Mouse (Mus musculus) retina, postnatal 1 day (tissue): ENCODE measurements around the gene Gm42372.
"Not testable (repeated sequence)": the region's sequence is repeated elsewhere in the genome, so short reads cannot be mapped to it uniquely, and the experiment has no call there.

Experiments used
- DNase-seq: peaks from one replicate; pipeline ENCODE4 v3.0.0-alpha.2; 2012

Gm42372 gene

GRCm38 (mm10) chr7:16982859-16983568, at the start of gene Gm42372:
TSS of gene Gm42372 (plus strand) at chr7:16983086.
- DNase-seq = peak; percentile 93

DNA sequence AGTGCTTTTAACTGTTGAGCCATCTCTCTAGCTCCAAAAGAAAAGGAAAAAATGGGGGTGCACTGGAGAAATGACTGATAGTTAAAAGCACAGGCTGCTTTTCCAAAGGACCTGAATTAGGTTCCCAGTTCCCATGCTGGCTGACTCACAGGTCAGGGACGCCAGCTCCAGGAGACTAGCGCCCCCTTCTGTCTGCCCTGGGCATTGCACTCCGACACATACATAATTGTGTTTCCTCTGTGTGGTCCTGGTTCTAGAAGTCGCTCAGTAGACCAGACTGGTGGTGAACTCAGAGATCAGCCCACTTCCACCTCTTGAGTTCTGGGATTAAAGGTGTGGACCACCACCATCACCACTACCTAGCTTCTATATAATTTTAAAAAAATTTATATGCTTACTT, 45.6 kb upstream of the Gm42372 start:
- no peak for DNase-seq

DNA sequence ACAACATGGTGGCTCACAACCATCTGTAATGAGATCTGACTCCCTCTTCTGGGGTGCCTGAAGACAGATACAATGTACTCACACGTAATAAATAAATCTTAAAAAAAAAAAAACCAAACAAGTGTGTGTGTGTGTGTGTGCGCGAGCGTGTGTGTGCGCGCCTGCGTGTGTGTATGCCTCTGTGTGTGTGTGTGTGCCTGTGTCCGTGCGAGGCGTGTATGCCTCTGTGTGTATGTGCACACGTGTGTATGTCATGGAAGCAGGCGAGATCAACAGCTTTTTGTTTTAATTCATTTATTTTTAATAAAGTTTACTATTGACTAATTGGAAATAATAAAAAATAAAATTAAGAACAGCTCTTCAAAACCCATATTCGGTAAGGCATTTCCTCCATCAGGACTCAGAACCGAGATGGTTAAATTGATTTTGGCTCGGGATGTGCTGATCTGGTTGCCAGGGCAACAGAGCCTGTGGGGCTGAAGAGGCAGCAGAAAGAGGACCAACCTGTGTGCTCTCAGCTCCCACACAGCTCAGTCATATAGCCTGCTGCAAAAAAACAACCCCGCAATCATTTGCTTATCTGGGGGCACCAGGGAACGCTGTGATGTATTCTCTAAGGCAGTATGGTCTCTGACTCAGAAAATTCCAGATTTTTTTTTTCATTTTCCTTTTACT, 44.6 kb upstream of the Gm42372 start:
- DNase-seq = peak; percentile 69

DNA sequence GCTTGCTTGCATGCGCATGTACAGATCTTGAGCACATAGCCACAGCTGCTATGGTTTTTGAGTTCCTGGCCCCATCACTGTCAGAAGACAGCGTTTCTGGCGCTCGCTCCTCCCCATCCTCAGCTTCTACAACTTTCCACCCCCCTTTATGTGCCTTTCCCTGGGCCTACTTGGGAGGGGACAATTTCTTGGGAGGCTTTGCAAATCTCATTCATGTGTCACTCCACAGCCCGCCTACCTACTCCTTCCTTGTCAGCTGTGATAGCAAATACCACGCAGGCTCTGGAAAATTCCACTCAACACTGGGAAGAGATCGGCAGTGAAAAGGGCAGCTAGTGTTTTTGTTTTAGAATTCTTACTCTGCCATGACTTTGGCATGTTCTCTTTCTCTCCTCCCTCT, 42.6 kb upstream of the Gm42372 start:
- DNase-seq = no peak

DNA sequence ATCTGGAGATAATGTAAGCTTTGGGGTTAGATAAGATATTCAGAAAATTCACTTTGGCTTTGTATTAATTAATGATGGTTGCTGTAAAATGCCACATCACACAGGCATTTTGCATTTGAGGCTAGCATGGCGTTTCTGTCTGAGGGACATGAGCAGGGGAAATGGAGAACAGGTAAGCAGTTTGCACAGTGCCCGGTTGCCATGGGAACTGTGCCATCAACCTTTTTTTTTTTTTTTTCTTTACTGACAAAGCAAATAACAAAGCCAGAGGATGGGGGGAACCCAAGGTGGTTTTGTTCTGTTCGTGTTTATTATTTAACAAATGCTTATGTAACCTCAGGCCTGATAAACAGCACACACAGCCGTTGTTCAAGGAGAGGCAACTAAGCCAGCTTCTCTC, 40.0 kb upstream of the Gm42372 start:
- no peak for DNase-seq

GRCm38 (mm10) chr7:16944061-16944807, 38.7 kb upstream of the Gm42372 start, which contains the start of gene Pnmal2:
TSS of gene Pnmal2 (plus strand) at chr7:16944682.
- DNase-seq = peak; percentile 96

DNA sequence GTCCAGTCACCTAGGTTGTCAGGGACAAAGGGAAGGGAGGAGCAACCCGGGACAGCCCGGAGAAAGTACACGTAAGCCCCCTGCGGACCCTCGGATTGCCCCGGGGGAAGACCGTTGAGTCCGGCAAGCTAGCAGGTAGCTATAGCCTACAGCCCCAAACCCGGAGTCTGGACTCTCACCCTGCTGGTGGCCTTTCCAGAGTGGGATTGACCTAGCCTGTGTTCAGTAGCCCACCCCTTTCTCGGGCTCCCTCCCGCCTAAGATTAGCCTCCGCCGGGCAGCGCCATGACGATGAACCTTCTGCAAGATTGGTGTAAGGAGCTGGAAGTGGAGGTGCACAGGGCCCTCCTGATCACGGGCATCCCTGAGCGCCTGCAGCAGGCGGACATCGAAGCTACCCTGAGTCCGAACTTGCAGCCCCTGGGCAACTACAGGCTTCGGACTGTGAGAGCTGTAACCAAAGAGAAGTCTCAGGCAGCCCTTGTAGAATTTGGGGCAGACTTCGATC, 38.0 kb upstream of the Gm42372 start:
- DNase-seq = no peak

DNA sequence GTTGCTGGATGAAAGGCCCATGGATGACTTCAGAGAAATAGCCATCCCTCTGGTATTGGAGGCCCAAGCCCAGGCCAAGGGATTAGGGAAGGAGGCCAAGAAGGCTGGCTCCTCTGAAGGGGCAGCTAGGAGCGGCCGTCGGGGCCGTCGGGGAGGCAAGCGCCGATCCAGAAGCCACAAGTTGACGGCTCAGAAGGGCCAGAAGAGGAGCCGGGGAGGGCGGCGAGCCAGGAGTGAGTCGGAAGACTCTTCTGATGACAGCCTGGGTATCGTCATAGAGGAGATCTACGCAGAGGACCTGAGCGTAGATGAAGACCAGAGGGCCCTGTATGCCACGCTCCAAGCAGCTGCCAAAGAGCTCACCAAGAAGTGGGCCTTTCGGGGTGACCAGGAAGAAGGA, 37.5 kb upstream of the Gm42372 start:
- DNase-seq = no peak

DNA sequence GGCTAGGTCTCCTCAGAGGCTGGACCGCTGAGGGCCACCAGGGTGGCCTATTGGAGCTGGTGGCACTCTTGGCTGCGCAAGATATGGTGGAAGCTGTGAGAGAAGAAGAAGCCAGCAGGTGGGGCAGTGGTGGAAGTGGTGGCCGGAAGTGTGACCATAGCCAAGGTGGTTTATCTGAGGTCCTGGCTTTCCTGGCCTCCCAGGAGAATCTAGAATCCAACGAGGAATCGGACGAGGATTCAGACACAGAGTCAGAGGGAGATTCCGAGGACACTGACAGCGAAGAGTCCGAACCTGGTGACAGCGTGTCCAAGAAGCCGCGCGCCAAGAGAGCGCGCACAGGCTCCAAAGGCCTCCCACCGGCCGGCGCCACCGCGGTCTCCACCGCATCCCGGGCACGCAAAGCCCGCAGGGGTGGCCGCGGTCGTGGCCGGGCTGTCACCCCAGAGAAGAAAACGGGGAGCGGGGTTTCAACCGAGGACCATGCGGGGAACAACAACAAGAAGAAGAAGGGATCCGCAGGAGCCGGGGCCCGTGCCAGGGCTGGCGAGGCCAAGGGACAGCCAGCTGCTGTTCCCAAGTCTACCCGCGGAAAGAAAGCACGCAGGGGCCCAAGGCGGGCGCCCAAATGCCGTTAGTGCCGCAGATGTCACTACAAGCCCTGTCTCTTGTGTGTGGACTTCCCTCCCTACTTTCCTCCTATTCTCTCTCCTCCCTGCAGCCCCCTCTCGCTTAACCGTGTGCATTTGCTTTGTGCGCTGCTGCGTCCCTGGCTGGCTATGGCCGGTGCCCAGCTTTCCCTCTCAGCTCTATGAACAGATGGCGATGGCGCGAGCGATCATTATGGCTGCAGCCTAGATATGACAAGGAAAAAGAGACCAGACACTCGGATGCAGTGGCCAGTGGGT, 36.2 kb upstream of the Gm42372 start:
- peak; percentile 66 for DNase-seq

GRCm38 (mm10) chr7:16947349-16947895, 35.5 kb upstream of the Gm42372 start:
- DNase-seq = peak; percentile 37

DNA sequence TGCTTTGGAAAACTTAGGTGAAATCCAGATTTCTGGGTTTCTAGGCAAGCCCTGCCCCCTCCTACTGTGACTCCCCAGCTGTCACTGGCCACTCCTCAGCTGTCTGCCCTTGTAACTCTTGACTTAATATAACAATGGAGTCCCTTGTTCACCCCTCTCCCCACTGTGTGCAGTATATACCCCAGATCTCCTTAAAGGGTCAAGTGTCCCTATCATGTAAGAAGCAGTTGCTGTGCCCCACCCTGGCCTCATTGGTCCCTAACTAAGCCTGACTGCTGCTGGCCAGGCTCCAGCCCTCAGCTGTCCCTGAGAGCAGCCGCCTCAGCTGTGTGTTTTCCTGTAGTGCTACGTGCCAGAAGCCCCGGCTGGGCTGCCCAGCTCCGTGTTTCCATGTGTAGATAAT, 34.9 kb upstream of the Gm42372 start:
- DNase-seq = peak; percentile 78

DNA sequence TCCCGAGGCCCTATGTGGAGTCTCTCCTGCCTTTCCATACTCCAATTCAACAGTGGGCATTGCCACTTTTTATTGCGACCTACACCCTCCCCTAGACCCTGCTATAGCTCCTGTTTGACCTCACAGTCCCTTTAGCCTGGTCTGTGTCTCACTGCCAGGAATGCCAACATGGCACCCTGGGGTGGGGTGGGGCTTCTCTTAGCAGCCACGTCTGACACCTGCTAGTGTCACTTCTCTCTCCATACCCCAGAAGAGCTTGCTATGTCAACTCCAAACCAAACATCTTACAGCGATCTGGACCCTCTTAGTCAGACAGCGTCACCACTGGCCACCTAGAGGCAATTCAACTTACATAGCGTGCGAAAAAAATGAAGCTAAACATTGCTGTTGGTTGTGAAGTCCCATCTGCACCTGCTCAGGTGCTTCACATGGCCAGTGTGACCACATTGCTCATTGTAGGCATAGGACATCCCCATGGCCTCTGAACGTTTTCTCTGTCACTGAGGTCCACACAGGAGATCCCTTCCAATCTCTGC, 33.9 kb upstream of the Gm42372 start:
- DNase-seq = no peak

- peak; percentile 86 for DNase-seq
These were observed 32.7 kb upstream of the Gm42372 start for GRCm38 (mm10) chr7:16949908-16950841.

- DNase-seq = peak; percentile 92
These were observed 31.8 kb upstream of the Gm42372 start for GRCm38 (mm10) chr7:16950861-16951635.

GRCm38 (mm10) chr7:16953776-16954175, 29.1 kb upstream of the Gm42372 start:
- not testable (repeated sequence) for DNase-seq

- no peak for DNase-seq
These were observed 27.2 kb upstream of the Gm42372 start for GRCm38 (mm10) chr7:16955712-16956111.

DNA sequence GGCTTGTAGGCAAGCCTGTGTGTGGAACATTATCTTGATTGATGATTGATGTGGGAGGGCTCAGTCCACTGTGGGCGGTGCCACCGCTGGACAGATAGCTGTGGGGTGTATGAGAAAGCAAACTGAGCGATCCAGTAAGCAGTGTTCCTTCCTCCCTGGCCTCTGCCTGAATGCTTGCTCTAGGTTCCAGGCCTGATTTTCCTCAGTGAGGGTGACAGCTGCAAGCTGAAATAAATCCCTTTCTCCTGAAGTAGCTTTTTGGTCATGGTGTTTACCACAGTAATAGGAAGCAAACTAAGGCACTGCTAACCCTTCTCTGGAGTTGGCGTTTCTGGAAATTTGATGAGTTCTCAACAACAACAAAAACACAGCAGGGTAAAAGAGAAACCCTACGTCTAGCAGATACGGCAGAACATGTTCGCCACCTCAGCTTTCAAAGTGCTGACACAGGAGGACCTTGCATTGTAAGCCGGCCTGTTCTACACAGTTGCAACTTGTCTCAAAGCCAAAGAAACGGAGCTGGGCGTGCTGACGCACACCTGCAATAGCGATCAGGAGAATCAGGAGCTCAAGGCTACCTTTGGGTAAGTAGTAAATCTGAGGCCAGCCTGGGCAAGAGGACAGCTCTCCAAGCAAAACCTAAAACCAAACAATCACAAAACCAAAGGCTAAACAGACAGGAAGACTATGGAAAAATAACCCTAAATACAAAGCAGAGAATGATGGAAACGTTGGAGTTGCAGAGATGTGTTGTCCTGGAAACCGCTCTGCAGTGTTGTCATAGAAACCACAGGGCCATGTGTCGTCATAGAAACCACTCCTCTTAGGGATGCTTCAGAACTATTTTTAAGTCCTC, 26.2 kb upstream of the Gm42372 start:
- peak; percentile 47 for DNase-seq

DNA sequence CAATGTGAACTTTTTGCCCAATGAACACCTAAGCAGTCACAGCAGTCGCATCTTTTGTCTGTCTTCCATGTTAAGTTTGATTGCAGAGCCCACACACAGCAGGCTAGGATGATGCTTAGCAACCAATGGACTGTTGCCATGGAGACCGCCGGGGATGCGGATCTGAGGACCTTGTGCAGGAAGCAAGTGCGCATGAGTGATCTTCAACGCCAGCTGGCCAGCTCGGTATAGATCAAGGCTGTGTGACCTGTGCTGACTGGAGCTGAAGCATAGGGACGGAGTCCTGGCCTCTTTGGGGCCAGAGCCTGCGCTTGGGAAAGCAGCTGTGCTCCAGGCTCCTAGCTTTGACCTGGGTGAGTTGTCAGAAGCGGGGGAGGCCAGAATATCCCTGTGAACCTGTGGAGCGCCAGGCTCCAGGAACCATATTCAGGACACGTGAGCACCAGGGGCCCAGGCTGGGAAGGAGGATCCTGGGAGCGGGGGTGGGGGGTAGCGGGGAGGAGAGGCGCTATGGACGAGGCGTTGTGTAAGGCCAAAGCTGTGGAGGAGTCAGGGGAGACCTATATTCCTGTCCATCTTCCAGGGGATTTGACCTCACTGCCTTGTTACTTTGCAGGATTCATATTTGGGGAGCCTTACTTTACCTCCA, 23.2 kb upstream of the Gm42372 start, which contains the start of gene Pnmal1:
Gene Pnmal1, plus strand, starts transcription at position 141 of the 649 bp plus-strand sequence.
- peak; percentile 99 for DNase-seq
